Mouse (Mus musculus): ENCODE measurements around the gene Fam129b. TPM values are rescaled to one million over a fixed set of nuclear protein-coding genes. Genes with fewer than 3 reads are reported as not detected.

Fam129b gene
- polyA plus RNA-seq, 1 experiment from 2014 or later, result 48.8 TPM

DNA sequence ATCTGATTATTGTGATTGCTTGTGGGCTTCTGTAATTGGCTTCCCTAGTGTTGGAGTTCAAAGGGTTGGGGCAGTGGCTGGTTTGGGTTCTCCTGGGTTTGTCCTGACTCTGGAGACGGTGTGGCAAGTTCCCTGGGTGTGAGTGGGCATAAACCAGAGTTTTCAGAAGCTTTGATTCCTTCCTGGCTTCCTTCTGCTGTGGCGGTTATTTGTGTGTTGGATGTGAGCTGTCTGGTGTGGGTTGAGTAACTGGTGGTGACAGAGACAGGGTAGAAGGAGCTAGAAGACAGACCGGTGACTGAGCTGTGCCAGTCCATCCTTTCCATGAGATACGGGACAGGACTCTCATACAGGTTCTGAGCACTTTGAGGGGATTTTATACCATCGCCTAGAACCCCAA is 3.7 kb downstream of the Fam129b start:
- no peaks in the 10 kb centered on the region for H3K27me3 ChIP-seq
- no peak overlapping the region for H3K4me3 ChIP-seq
- no peak for ATAC-seq (ENCODE audit: insufficient number of reproducible peaks, insufficient read depth, low FRiP score, low TSS enrichment)
- H3K27ac ChIP-seq, result no peak overlapping the region
- H3K4me1 ChIP-seq, result peaks cover 79% of the 10 kb centered on the region
- no peak overlapping the region for H3K9ac ChIP-seq
- H3K9me3 ChIP-seq, result no peaks in the 10 kb centered on the region
- 0 out of 2 replicates have a peak, but pooled peaks cover 3% of the 10 kb centered on the region for H3K36me3 ChIP-seq
- no peak overlapping the region for H3K4me2 ChIP-seq (replicated peaks)
- 77% methylated on average over 5 of the region's 5 CpGs for WGBS

DNA sequence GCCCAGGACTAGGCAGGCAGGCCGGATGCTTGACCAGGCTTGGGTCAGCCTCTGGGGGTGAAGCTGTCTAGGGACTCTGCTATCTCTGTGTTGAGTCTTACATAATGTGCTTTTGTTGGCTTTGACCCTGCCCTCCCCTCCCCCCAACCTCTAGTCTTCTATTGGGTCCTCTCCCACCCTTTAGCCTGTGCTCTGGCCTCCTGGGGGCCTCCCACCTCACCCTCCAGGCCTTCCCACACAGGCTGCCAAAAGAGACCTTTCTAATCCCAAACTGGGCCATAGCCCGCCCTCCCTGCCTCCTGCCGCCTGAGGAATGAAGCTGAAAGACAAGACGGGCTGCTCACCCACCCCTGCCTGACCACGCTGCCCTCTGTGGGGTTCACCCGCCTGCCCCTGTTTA is 5.1 kb downstream of the Fam129b start:
- Histone ChIP-seq H3K4me1 (peaks cover 79% of the 10 kb centered on the region), H3K9me3 (no peaks in the 10 kb centered on the region), H3K36me3 (0 out of 2 replicates have a peak, but pooled peaks cover 3% of the 10 kb centered on the region), H3K27ac (peak overlapping the region; percentile 81), H3K4me3 (no peak overlapping the region), H3K27me3 (no peaks in the 10 kb centered on the region), H3K4me2 (replicated peaks) (no peak overlapping the region), H3K9ac (peak overlapping the region; percentile 29; the same call in 1 of the 2 replicates)
- no peak for ATAC-seq (ENCODE audit: insufficient number of reproducible peaks, insufficient read depth, low FRiP score, low TSS enrichment)
- WGBS, result 21% methylated on average over 6 of the region's 6 CpGs

DNA sequence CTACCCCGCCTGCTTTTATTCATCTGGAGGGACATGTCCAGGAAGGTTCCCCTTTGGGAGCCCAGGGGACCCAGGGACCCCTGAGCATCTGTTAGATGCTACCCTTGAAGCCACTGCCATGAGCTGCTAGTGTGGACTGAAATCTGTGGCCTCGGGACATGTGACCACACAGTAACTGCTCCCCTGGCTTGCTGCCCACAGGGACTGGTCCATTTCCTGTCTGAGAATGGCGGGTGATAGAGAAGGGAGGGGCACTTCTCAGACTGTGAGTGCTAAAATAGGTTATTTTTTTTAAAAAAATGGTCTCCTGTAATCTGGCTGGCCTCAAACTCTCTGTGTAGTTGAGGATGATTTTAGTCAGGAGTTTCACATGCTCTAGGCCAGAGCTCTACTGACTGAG is 5.8 kb downstream of the Fam129b start:
- Histone ChIP-seq H3K4me3 (no peak overlapping the region), H3K36me3 (0 out of 2 replicates have a peak, but pooled peaks cover 3% of the 10 kb centered on the region), H3K4me1 (peaks cover 79% of the 10 kb centered on the region), H3K4me2 (replicated peaks) (no peak overlapping the region), H3K9ac (0 out of 2 replicates have a peak overlapping the region, but pooled peaks have one; percentile 29), H3K9me3 (no peaks in the 10 kb centered on the region), H3K27ac (peak overlapping the region; percentile 81), H3K27me3 (no peaks in the 10 kb centered on the region)
- ATAC-seq (ENCODE audit: insufficient number of reproducible peaks, insufficient read depth, low FRiP score, low TSS enrichment), result no peak
- WGBS, result 24% methylated on average over 3 of the region's 3 CpGs

DNA sequence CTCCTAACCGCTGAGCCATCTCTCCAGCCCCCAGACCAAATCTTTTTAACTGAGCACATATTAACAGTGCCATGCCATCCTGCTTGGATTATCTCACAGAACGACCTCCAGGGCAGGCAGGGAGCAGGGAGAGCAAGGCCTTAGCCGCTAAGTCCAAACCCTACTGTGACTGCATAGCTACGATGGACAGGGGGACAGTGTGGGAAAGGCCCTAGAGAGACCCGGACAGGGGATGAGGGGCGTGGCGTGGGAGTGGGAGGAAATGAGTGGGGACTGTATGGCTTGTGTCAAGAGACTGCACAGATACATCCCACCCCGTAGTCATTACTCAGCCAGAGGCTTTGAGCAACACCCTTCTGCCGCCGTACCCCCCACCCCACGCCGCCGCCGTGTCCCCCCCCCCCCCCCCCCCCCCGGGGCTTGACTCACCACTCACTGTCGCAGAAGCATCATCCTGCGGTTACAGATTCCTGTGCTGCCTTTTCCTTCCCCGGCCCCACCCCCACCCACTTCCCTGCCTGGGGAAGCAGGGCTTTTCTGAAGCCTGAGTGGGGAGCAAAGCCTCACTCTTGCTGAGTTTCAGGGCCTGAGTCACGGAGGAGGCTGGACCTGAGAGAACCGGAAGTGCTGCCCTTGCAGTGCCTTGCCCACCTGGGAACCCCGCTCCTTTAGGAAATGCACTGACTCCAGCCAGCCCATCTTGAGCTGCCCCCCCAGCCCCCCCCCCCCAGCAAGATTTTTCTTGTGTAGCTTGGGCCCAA is 6.5 kb downstream of the Fam129b start:
- WGBS, result 38% methylated on average over 14 of the region's 21 CpGs
- peak overlapping the region; percentile 81 for H3K27ac ChIP-seq
- no peaks in the 10 kb centered on the region for H3K9me3 ChIP-seq
- peaks cover 78% of the 10 kb centered on the region for H3K4me1 ChIP-seq
- no peak for ATAC-seq (ENCODE audit: insufficient number of reproducible peaks, insufficient read depth, low FRiP score, low TSS enrichment)
- H3K9ac ChIP-seq, result no peak overlapping the region
- H3K27me3 ChIP-seq, result no peaks in the 10 kb centered on the region
- no peak overlapping the region for H3K4me3 ChIP-seq
- H3K36me3 ChIP-seq, result 0 out of 2 replicates have a peak, but pooled peaks cover 3% of the 10 kb centered on the region
- peak overlapping the region; percentile 32 for H3K4me2 ChIP-seq (replicated peaks)

DNA sequence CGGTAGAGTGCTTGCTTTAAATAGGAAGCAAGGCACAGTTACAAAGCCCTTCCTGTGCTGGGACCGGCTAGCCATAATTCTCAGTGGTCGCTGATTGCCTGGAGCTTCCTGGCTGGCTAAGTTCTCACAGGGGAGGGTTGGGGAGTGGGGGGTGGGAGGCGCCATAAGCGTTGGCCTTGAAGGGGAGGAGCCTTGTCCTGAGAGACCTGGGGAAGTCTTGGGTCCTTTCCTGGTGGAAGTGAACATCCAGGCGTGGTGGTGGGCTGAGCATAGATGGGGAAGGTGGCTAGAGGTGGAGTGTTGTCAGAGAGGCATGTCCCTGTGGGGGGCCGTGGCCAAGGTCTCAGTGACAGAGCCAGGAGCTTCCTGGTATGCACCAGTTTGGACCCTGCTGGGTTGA is 8.8 kb downstream of the Fam129b start:
- H3K36me3 ChIP-seq, result 0 out of 2 replicates have a peak, but pooled peaks cover 3% of the 10 kb centered on the region
- H3K4me3 ChIP-seq, result no peak overlapping the region
- no peak for ATAC-seq (ENCODE audit: insufficient number of reproducible peaks, insufficient read depth, low FRiP score, low TSS enrichment)
- no peaks in the 10 kb centered on the region for H3K27me3 ChIP-seq
- no peak overlapping the region for H3K4me2 ChIP-seq (replicated peaks)
- no peak overlapping the region for H3K9ac ChIP-seq
- peak overlapping the region; percentile 77 for H3K27ac ChIP-seq
- no peaks in the 10 kb centered on the region for H3K9me3 ChIP-seq
- WGBS, result 19% methylated on average over 7 of the region's 7 CpGs
- H3K4me1 ChIP-seq, result peaks cover 71% of the 10 kb centered on the region

DNA sequence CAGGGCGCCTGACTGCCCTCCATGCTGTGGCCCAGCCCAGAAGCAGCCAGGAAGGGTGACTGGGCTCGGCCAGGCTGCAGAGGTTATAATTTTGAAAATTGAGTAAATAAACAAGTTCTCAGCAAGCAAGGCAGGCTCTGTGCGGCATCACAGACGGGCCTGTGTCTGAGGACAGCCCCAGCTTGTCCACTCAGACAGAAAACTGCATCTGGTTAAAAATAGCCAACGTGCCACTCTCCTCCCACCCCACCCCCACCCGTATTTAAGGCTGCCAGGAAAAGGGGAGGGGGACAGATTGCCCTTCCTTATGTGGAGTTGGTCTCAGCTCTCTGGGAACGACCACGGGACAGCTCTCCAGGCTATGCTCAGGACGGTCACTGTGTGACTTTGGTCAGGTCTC is 12.1 kb downstream of the Fam129b start:
- Histone ChIP-seq H3K4me1 (peaks cover 41% of the 10 kb centered on the region), H3K4me3 (no peak overlapping the region)

DNA sequence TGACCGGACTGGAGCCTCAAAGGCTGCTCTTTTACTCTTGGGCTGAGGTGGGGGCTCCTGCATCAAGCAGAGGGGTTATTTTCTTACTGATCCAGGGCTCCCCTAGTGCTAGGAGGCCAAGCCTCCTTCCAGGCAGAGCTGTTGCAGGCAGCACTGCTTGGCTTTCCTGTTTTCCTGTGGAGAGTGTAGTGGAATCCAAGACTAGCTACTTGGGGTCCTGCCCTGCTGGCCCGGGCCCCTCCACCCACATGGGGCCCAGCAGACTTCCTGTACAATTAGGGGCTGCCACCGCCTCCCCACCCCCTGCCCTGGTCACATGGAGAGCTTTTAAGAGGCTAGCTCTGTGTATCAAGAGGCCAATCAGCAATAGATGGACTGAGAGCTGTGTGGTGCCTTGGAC is 12.6 kb downstream of the Fam129b start:
- Histone ChIP-seq H3K27ac (peak overlapping the region; percentile 86), H3K9me3 (no peaks in the 10 kb centered on the region), H3K4me1 (peaks cover 38% of the 10 kb centered on the region), H3K36me3 (0 out of 2 replicates have a peak, but pooled peaks cover 12% of the 10 kb centered on the region), H3K27me3 (no peaks in the 10 kb centered on the region), H3K4me2 (replicated peaks) (no peak overlapping the region), H3K4me3 (no peak overlapping the region), H3K9ac (no peak overlapping the region)
- ATAC-seq (ENCODE audit: insufficient number of reproducible peaks, insufficient read depth, low FRiP score, low TSS enrichment), result peak; percentile 61; the same call in 1 of the 2 replicates
- WGBS, result 20% methylated on average over 3 of the region's 3 CpGs

More for the DNA sequence above, 12.1 kb downstream of the Fam129b start:
- Histone ChIP-seq H3K9me3 (no peaks in the 10 kb centered on the region), H3K27ac (peak overlapping the region; percentile 86), H3K9ac (no peak overlapping the region), H3K36me3 (0 out of 2 replicates have a peak, but pooled peaks cover 12% of the 10 kb centered on the region), H3K4me2 (replicated peaks) (0 out of 2 replicates have a peak overlapping the region, but pooled peaks have one; percentile 17), H3K27me3 (no peaks in the 10 kb centered on the region)
- 10% methylated on average over 9 of the region's 9 CpGs for WGBS
- no peak for ATAC-seq (ENCODE audit: insufficient number of reproducible peaks, insufficient read depth, low FRiP score, low TSS enrichment)

DNA sequence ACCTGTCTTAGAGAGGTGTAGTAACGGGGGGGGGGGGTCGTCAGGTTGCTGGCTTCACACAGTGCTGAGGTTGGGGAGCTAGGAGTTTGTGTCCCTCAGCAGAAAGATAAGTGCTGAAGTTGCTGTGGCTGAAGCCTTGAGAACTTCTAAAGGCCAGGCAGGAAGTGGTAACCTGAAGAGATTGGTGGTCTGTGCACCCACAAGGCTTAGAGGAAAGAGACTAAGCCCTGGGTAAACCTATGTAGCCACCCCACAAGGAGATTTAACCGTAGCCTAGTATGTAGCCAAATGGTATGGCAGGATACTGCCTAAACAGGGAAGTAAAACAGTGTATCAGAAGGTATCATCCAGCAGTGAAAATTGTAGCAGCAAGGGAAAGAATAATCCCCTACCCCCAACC is 14.4 kb downstream of the Fam129b start:
- H3K4me3 ChIP-seq, result no peak overlapping the region
- no peak for ATAC-seq (ENCODE audit: insufficient number of reproducible peaks, insufficient read depth, low FRiP score, low TSS enrichment)
- no peaks in the 10 kb centered on the region for H3K9me3 ChIP-seq
- WGBS, result 88% methylated on average over 3 of the region's 3 CpGs
- 0 out of 2 replicates have a peak, but pooled peaks cover 9% of the 10 kb centered on the region for H3K36me3 ChIP-seq
- no peak overlapping the region for H3K9ac ChIP-seq
- H3K27ac ChIP-seq, result no peak overlapping the region
- no peak overlapping the region for H3K4me2 ChIP-seq (replicated peaks)
- H3K27me3 ChIP-seq, result no peaks in the 10 kb centered on the region
- H3K4me1 ChIP-seq, result peaks cover 26% of the 10 kb centered on the region

DNA sequence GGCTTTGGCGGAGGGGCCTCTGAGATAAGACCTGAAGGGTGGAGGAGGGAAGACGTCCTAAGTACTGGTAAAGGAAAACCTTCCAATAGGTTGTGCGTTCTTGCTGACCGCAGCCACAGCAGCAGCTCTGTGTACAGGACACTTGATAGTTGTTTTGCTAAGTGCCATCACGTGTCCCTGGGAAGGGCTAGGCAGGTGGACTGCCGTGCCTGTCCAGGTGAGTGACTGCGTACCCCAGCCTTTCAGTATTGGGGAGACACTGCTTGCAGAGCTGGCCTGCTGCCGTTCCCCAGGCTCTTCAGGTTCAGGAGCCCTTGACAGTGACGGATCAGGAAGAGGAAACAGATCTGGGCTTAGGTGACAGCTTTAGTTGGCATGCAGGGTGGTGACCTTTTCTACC is 15.4 kb downstream of the Fam129b start:
- H3K9ac ChIP-seq, result no peak overlapping the region
- 66% methylated on average over 9 of the region's 9 CpGs for WGBS
- no peak for ATAC-seq (ENCODE audit: insufficient number of reproducible peaks, insufficient read depth, low FRiP score, low TSS enrichment)
- H3K9me3 ChIP-seq, result no peaks in the 10 kb centered on the region
- H3K36me3 ChIP-seq, result 0 out of 2 replicates have a peak, but pooled peaks cover 9% of the 10 kb centered on the region
- peaks cover 36% of the 10 kb centered on the region for H3K4me1 ChIP-seq
- H3K4me2 ChIP-seq (replicated peaks), result no peak overlapping the region
- no peak overlapping the region for H3K4me3 ChIP-seq
- H3K27me3 ChIP-seq, result no peaks in the 10 kb centered on the region
- H3K27ac ChIP-seq, result no peak overlapping the region

DNA sequence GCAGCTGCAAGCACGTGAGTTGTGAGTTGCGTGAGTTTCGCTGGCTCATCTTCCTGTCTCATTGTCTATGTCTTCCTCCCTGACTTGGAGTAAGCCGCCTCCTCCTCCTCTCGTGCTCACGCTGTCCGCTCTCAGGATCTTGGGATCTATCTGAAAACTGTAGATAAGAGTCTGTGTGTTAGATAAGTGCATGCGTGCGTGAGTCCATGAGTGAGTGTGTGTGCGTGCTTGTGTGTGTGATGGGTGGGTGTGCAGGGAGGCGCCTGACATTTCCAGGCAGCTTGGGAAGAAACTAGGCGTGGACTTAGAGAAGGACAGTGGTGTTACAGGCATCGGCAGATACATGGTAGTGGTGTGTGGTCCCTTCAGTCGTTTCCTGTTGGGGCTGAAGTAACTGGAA is 16.6 kb downstream of the Fam129b start:
- ATAC-seq (ENCODE audit: insufficient number of reproducible peaks, insufficient read depth, low FRiP score, low TSS enrichment), result no peak
- WGBS, result 91% methylated on average over 14 of the region's 14 CpGs
- Histone ChIP-seq H3K27ac (no peak overlapping the region), H3K4me1 (peaks cover 43% of the 10 kb centered on the region), H3K4me3 (no peak overlapping the region), H3K9ac (no peak overlapping the region), H3K36me3 (0 out of 2 replicates have a peak, but pooled peaks cover 9% of the 10 kb centered on the region), H3K9me3 (no peaks in the 10 kb centered on the region), H3K27me3 (no peaks in the 10 kb centered on the region), H3K4me2 (replicated peaks) (no peak overlapping the region)

DNA sequence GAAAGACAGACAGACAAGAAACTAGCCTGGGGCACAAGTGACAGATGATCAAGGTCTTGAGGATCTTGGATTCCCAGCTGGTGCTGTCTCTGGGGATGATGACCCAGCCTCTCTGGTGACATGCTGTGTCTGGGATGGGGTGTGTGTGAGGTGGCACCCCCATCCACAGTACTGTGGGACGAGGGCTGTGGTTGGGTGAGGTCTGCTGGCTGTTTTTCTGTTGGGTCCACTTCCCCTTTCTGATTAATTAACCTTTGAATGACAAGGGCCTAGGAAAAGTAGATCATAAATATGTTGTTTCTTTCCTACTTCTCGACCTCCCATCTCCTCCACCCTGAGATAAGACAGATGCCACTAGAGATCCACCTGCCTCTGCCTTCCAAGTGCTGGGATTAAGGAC is 18.2 kb downstream of the Fam129b start:
- H3K4me1 ChIP-seq, result peaks cover 38% of the 10 kb centered on the region
- H3K27ac ChIP-seq, result no peak overlapping the region
- 69% methylated on average over 2 of the region's 2 CpGs for WGBS

DNA sequence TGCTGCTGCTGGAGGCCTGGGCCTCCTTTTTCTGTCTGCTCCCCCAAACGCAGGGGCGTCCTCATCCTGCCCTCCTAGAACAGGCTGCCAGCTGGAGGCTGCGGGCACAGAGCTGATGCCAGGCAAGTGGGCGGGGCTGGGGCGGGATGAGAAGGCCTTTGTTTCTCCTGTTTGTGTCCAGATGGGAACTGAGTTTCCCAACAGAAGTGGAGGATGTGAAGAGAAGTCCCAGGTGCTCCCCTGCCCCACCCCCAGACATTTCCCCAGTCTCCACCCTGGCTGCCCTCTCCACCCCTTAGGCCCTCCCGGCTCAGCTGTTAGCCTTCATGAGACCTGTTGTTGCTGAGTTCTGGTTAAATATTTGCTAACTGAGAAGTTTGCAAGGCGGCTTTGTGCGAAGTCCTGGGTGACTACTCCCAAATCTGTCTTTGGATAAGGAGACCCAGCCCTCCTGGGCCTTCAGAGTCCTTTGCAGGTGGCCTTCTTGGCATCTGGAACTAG is 19.7 kb downstream of the Fam129b start:
- Histone ChIP-seq H3K4me2 (replicated peaks) (no peak overlapping the region), H3K27me3 (no peaks in the 10 kb centered on the region), H3K4me1 (peaks cover 38% of the 10 kb centered on the region), H3K36me3 (0 out of 2 replicates have a peak, but pooled peaks cover 9% of the 10 kb centered on the region), H3K4me3 (no peak overlapping the region), H3K9ac (no peak overlapping the region), H3K9me3 (no peaks in the 10 kb centered on the region), H3K27ac (peak overlapping the region; percentile 25; the same call in 1 of the 2 replicates)
- WGBS, result 40% methylated on average over 8 of the region's 8 CpGs
- ATAC-seq (ENCODE audit: insufficient number of reproducible peaks, insufficient read depth, low FRiP score, low TSS enrichment), result no peak

More for the DNA sequence above, 18.2 kb downstream of the Fam129b start:
- no peaks in the 10 kb centered on the region for H3K27me3 ChIP-seq
- no peak overlapping the region for H3K4me2 ChIP-seq (replicated peaks)
- no peak overlapping the region for H3K4me3 ChIP-seq
- H3K36me3 ChIP-seq, result 0 out of 2 replicates have a peak, but pooled peaks cover 9% of the 10 kb centered on the region
- no peaks in the 10 kb centered on the region for H3K9me3 ChIP-seq
- H3K9ac ChIP-seq, result no peak overlapping the region
- ATAC-seq (ENCODE audit: insufficient number of reproducible peaks, insufficient read depth, low FRiP score, low TSS enrichment), result no peak
